Mouse (Mus musculus) right cerebral cortex, adult 2 months (tissue): ENCODE results near the gene Hist1h1e.
"Not testable (repeated sequence)": the region's sequence is repeated elsewhere in the genome, so short reads cannot be mapped to it uniquely, and the experiment has no call there.

ENCODE experiments used
- DNase-seq, 2 experiments: peaks; one replicate each; pipeline ENCODE4 v3.0.0; 2021 to 2022; ENCODE audit warnings: low spot score in 2 of 2

The Hist1h1e gene

GRCm38 (mm10) chr13:23573034-23573897 lies 49.1 kb downstream of the Hist1h1e start:
- DNase-seq = not testable (repeated sequence)

- DNase-seq = no peak
Observed at GRCm38 (mm10) chr13:23572218-23573033, 49.9 kb downstream of the Hist1h1e start.

- DNase-seq = not testable (repeated sequence)
Observed at GRCm38 (mm10) chr13:23571504-23572217, 50.7 kb downstream of the Hist1h1e start.

GRCm38 (mm10) chr13:23571022-23571503 lies 51.3 kb downstream of the Hist1h1e start, which contains the start of the genes Hist1h2ae and Hist1h2bg:
Gene Hist1h2ae, minus strand, starts transcription at chr13:23571220.
Gene Hist1h2bg, plus strand, starts transcription at chr13:23571396.
- peak; percentile 74 to 75 for DNase-seq
